Mouse (Mus musculus) adipocyte (in vitro differentiated cells): ENCODE measurements around the gene Cdv3.
A peak's percentile ranks its signal among the peaks of the same experiment; 100 is the strongest.
"Not testable (repeated sequence)": the region's sequence is repeated elsewhere in the genome, so short reads cannot be mapped to it uniquely, and the experiment has no call there.

Experiments
- DNase-seq: peaks from one replicate; pipeline ENCODE4 v3.0.0-alpha.2; 2016; ENCODE audit warnings: low spot score

Cdv3 gene

DNA sequence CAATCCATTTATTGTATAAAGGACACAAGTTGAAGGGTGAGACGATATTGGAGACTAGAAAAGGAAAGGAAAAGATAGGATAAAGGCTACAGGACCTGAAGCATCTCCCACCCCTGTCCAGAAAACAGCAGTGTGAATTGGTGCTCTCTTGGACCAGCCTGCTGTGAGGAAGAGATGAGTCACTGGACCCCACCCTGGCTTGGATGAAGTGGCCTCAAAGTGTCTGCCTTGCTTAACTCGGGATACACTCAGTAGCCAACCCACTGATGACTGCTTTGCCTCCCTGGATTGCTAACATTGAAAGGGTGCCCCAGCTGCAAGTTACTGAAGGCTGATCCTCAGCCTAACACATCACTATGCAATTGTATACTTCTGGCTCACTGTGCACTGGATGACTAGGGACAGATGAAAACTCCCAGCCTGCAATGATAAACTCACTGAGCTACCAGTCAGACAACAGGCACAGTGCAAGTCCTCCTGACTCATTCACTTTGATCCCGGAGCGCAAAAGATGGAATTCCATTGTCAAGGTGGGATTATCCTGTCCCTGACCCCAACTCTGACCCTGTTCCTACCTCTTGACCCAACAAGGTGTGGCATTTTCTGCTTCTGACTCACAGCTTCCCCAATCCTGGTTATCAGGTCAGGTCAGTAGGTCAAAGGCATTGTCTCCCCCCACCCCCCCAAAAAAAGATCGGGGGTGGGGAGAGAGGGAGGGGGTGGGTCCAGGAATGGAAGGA is 6.8 kb upstream of the Cdv3 start:
- no peak for DNase-seq

DNA sequence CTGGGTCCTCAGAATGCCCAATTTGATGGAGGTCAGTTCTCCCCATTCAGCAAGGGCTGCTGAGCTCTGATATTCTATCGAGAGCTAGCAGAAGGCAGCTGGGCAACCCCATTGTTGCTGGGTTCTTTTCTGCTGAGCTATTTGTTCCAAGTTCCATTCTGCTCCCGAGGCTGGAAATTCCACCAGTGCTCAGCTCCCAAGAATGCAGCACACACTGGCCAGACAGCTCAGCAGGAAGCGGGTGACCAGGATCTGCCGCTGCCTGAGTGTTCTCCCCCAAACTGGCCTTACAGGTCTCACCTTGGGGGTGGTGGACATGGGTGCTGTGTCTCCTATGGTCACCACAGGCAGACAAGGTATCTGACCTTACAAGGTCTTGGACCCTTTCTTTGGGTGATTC is 4.3 kb upstream of the Cdv3 start:
- no peak for DNase-seq

GRCm38 (mm10) chr9:103366356-103366755 is 716 bp upstream of the Cdv3 start:
- DNase-seq, result no peak

- DNase-seq, result peak; percentile 45
These were observed 895 bp downstream of the Cdv3 start for GRCm38 (mm10) chr9:103364601-103365289.

- no peak for DNase-seq
These were observed 1.8 kb downstream of the Cdv3 start for GRCm38 (mm10) chr9:103363730-103364417.

GRCm38 (mm10) chr9:103363088-103363487 is 2.6 kb downstream of the Cdv3 start:
- DNase-seq, result no peak

DNA sequence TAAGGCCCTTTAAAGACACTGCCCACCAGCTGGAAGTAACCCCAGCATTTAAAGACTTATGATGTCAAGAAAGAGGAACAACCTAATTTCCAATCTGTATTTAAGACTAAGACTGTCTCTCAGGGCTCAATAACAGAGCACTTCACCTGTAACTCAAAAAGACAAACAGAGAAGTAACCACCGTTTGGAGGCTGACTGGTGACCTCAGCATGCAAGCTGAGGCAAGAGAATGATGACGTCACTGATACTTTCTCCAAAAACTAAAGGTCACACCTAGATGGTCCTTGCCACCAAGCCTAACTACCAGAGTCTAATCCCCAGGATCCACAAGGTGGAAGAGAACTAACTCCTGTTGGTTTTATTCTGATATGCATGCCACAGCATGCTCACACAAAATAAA is 5.0 kb downstream of the Cdv3 start:
- no peak for DNase-seq

DNA sequence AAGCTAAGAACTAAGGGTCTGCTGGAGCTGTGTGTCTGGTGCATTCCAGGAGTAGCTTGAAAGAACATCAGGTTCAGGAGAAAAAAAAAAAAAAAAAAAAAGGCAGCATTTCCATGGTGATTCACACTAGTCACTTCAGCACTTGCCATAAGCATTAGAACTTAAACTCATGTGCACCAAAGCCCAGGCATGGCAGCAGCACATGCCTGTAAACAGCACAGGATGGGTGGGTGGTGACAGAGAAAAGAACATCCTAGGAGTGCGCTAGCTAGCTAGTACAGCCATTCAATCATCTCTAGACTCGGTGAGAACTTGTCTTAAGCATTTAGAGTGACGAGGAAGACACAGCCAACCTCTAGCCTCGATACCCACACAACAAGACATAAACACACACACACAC is 7.1 kb downstream of the Cdv3 start:
- DNase-seq, result no peak

- DNase-seq, result no peak
These were observed 7.7 kb downstream of the Cdv3 start for GRCm38 (mm10) chr9:103357893-103358292.

DNA sequence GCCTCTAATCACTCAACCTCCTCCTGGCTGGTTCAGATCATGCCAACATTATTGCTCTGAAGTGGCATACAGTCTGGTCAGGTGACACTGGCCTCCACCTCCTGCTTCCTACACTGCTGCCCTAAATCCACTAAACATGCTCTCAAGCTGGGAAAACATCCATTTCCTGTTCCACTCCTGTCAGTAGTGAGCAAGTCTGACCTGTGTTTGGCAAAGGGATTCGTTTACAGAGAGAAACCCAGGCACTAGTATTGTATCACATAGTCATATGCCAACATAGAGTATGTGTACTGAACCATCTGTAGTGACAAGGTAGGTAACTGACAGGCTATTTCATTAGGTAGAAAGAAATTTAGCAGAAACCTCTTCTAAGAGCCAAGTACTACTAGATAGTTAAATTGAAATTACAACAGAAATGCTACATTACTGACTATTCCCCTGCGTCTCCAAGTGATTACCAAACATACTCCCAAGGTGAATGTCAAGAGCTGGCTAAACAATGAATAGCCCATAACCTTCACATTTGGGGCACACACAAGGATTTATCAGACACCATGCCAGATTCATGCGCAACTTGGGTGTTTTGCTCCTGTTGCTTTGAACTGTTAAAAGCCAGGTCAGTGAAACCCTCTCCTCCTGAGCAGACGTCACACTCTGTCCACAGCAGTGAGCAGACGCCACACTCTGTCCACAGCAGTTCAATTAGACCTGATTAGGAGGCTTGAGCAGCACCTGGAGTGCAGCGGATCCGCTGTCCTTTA is 12.0 kb downstream of the Cdv3 start:
- DNase-seq, result not testable (repeated sequence)

GRCm38 (mm10) chr9:103348791-103349190 is 16.8 kb downstream of the Cdv3 start:
- peak; percentile 65 for DNase-seq

- no peak for DNase-seq
These were observed 17.6 kb downstream of the Cdv3 start for GRCm38 (mm10) chr9:103347996-103348490.

DNA sequence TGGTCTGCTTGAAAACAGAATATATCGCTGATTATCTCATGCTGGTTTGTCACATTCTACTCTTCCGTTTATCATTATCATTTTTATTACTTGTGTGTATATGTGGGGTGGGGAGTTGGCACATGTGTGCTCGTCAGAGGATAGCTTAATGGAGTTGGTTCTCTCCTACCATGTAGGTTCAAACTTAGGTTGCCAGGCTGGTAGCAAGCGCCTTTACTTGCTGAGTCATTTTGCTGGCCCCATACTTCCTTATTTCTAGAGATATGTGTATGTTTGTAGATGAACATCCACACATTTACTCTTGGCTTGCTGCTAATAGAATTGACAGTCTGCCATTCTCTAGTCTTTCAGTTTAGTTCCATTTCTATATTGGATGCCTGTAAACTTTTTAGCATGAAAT is 18.6 kb downstream of the Cdv3 start:
- no peak for DNase-seq

DNA sequence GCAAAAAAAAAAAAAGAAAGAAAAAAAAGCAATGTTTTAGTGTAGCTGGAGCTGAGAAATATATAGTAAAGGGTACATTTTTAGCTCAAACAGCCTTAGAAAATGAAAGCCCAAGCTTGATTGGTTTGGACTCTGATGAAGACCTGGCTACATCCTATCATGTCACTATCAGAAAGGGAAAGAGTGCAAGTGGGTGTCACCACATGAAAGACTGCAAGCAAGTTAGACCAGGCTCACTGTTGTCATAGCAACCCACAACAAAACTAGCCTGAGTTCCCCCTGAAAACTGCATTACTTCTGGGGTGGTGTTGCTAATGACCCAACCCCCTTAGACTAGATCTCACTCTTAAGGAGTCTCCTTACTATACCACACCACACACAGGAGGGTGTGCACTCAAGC is 28.7 kb downstream of the Cdv3 start:
- no peak for DNase-seq

GRCm38 (mm10) chr9:103332663-103333062 is 33.0 kb downstream of the Cdv3 start:
- DNase-seq, result no peak

DNA sequence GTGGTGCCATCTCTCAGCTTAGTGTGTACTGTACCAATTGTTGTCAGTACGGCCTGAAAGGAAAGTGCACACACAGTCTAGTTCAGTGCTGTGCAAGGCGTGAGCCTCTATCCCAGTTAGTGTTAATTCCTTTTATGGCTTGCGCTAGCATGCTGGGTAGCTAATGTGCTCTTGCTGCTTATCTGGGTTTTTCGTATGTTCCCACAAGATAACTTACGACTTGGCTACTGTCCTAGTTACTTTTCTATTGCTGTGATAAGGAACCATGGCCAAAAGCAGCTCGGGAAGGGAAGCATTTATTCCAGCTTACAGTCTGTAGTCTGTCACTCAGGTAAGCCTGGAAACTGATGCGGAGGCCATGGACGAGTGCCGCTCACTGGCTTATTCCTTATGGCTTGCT is 39.2 kb downstream of the Cdv3 start:
- DNase-seq, result no peak

- no peak for DNase-seq
These were observed 41.0 kb downstream of the Cdv3 start for GRCm38 (mm10) chr9:103324678-103325077.

DNA sequence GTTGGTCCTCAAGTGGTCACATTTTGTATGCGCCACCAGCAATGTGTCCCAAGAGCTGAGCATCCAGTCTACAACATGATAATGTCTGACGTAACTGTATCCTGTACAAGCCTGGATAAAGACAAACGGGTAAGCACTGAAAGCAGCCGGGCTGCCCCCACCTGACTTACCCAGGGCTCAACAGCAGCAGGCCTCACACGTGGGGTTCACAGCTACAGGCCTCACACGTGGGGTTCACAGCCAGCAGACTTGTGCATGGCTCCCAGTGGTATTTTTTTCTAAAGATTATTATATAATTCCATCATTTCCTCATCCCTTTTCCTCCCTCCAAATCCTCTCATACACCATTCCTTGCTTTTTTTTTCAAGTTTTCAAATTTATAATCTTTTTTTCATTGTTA is 55.8 kb downstream of the Cdv3 start:
- DNase-seq, result no peak

DNA sequence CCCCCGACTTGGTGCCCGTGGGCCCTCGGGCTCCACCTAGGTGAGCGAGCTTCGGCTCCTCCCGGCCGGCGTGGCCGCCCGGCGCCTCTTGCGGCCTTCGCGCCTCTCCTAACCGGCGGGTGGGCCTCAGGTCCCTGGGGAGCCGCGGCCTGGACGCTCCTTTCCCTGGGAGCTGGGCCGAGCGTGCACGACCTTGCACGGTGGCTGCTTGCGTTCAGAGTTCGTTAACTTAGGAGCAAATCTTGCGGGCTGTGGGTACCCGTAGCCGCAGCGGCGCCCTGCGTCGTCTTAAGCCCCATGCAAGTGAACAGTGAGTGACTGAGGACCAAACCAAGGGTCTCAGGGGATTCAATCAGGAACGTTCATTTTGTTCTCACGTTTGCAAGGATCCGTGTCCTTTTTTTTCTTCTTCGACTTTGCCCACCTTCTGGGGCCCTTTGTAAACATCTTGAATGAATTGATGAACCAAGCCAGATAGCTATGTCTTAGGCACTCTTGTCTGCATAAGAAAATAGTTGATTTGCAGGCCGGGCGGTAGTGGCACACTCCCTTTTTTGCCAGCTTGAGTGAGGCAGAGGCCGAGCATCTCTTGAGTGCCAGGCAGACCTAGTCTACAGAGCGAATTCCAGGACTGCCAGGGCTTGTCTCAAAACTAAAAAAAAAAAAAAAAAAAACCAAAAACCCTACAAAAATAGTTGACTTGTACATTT is 60.2 kb downstream of the Cdv3 start:
- peak; percentile 52 for DNase-seq

- DNase-seq, result peak; percentile 92
These were observed 60.7 kb downstream of the Cdv3 start, which contains the start of the genes 1300017J02Rik and Topbp1 for GRCm38 (mm10) chr9:103304927-103305326. Gene 1300017J02Rik, minus strand, starts transcription at chr9:103305082. Gene Topbp1, plus strand, starts transcription at chr9:103305215.
